Mouse (Mus musculus): ENCODE data around the gene Hdac6. TPM values are rescaled to one million over a fixed set of nuclear protein-coding genes. Genes with fewer than 3 reads are reported as not detected.
A peak's percentile ranks its signal among the peaks of the same experiment; 100 is the strongest.

Gene Hdac6
- polyA plus RNA-seq (2014; fragmentation: Nextera tagmentation; extraction: Ambion mirVana): 38.0 and 43.9 TPM in 2 replicates

GRCm38 (mm10) chrX:7947108-7947899, at the start of gene Hdac6:
Gene Hdac6, minus strand, starts transcription at chrX:7947889.
- no peaks in the 10 kb centered on the region for H3K36me3 ChIP-seq (replicated peaks; ENCODE audit: control insufficient read depth, insufficient read depth, low read depth, low read length)
- WGBS: 23% methylated on average over 36 of the region's 37 CpGs
- no peaks in the 10 kb centered on the region for H3K4me1 ChIP-seq (ENCODE audit: control insufficient read depth, insufficient read depth, low read length)
- peak within 1 kb of the TSS; percentile 42 for H3K4me3 ChIP-seq (ENCODE audit: low read depth, low read length)
- no peaks in the 10 kb centered on the region for H3K27me3 ChIP-seq (ENCODE audit: control insufficient read depth, insufficient read depth, low read length)
- H3K9me3 ChIP-seq (replicated peaks; ENCODE audit: control insufficient read depth, low read length): no peaks in the 10 kb centered on the region
- ATAC-seq (replicated peaks; ENCODE audit: insufficient number of reproducible peaks, low FRiP score, low TSS enrichment, low read depth) (peak; percentile 58), DNase-seq (ENCODE audit: low spot score) (peak; percentile 23)
- H3K4me2 ChIP-seq (ENCODE audit: low read depth, low read length): peak within 1 kb of the TSS; percentile 44
- no peak within 1 kb of the TSS; the same call in 1 of the 2 replicates for H3K27ac ChIP-seq (replicated peaks; ENCODE audit: low read depth, low read length)
- H3K9ac ChIP-seq (replicated peaks; ENCODE audit: low read length): peak within 1 kb of the TSS; percentile 53

DNA sequence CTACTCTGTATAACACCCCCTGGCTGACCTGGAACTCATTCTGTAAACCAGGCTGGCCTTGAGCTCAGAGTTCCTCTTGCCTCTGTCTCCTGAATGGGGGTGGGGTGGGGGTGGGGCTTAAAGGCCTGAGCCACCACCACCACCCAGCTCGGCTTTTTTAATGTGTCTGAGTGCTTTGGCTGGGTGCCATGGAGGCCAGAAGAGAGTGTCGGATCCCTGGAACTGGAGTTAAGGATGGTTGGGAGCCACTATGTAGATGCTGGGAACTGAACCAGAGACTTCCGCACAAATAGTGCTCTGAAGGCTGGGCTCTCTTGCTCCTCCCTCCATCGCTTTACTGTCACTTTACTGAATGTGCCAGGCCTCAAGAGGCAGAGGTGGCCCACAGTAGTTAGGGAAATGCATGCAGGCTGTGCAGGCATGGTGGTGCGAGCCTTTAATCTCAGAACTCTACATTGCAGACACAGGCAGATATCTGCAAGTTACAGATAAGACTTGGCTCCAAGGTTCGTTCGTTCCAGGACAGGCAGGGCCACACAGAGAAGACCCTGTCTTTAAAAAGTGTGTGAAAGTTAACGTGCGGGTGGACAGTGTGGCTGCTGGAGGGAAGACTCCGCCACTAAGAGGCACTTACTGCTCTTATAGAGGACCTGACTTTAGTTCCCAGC, 45.5 kb upstream of the Hdac6 start:
- no peak overlapping the region for H3K4me2 ChIP-seq (ENCODE audit: low read depth, low read length)
- H3K9me3 ChIP-seq (replicated peaks; ENCODE audit: control insufficient read depth, low read length): no peaks in the 10 kb centered on the region
- H3K9ac ChIP-seq (replicated peaks; ENCODE audit: low read length): no peak overlapping the region
- no peaks in the 10 kb centered on the region for H3K27me3 ChIP-seq (ENCODE audit: control insufficient read depth, insufficient read depth, low read length)
- no peaks in the 10 kb centered on the region for H3K36me3 ChIP-seq (replicated peaks; ENCODE audit: control insufficient read depth, insufficient read depth, low read depth, low read length)
- H3K4me3 ChIP-seq (ENCODE audit: low read depth, low read length): no peak overlapping the region
- no peak overlapping the region for H3K27ac ChIP-seq (replicated peaks; ENCODE audit: low read depth, low read length)
- ATAC-seq (replicated peaks; ENCODE audit: insufficient number of reproducible peaks, low FRiP score, low TSS enrichment, low read depth) (no peak), DNase-seq (ENCODE audit: low spot score) (no peak)
- 76% methylated on average over 10 of the region's 10 CpGs for WGBS
- no peaks in the 10 kb centered on the region for H3K4me1 ChIP-seq (ENCODE audit: control insufficient read depth, insufficient read depth, low read length)

DNA sequence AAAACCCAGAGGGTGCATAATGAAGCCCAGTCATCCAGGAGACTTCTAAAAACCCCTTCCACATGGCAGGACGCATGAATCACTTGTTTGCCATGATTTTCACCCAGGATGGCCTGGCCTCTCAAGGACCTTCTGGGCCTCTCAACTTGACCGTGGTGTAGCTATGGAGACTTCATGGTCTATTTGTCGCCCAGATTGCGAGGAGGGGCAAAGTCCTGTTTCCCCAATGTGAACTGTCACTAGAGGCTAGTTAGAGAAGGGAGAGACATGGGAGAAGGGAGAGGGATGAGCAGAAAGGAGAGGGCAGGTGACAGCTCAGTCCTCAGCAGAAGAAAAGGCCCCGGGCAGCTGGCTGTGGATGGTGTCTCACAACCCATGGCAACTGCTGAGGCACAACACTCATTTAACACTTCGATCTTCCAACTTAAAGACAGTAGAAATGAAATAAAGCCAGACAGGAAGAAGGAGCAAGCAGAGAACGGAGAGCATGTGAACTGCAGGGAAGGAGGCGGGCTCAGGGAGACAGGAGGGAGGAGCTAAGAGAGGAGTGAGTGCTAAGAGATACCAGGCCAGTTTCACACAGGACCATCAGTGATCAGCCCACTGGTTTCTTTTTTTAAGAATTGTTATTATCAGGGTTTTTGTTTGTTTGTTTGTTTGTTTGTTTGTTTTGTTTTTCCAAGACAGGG, 44.8 kb upstream of the Hdac6 start:
- H3K27ac ChIP-seq (replicated peaks; ENCODE audit: low read depth, low read length): no peak overlapping the region
- H3K4me2 ChIP-seq (ENCODE audit: low read depth, low read length): no peak overlapping the region
- ATAC-seq (replicated peaks; ENCODE audit: insufficient number of reproducible peaks, low FRiP score, low TSS enrichment, low read depth): no peak
- no peak for DNase-seq (ENCODE audit: low spot score)
- WGBS: 67% methylated on average over 8 of the region's 8 CpGs
- H3K4me3 ChIP-seq (ENCODE audit: low read depth, low read length): no peak overlapping the region
- H3K27me3 ChIP-seq (ENCODE audit: control insufficient read depth, insufficient read depth, low read length): no peaks in the 10 kb centered on the region
- no peaks in the 10 kb centered on the region for H3K4me1 ChIP-seq (ENCODE audit: control insufficient read depth, insufficient read depth, low read length)
- H3K9me3 ChIP-seq (replicated peaks; ENCODE audit: control insufficient read depth, low read length): no peaks in the 10 kb centered on the region
- no peaks in the 10 kb centered on the region for H3K36me3 ChIP-seq (replicated peaks; ENCODE audit: control insufficient read depth, insufficient read depth, low read depth, low read length)
- H3K9ac ChIP-seq (replicated peaks; ENCODE audit: low read length): no peak overlapping the region

- Histone ChIP-seq H3K27ac (replicated peaks; ENCODE audit: low read depth, low read length) (no peak overlapping the region), H3K9me3 (replicated peaks; ENCODE audit: control insufficient read depth, low read length) (no peaks in the 10 kb centered on the region), H3K36me3 (replicated peaks; ENCODE audit: control insufficient read depth, insufficient read depth, low read depth, low read length) (no peaks in the 10 kb centered on the region), H3K27me3 (ENCODE audit: control insufficient read depth, insufficient read depth, low read length) (no peaks in the 10 kb centered on the region), H3K4me3 (ENCODE audit: low read depth, low read length) (no peak overlapping the region), H3K4me1 (ENCODE audit: control insufficient read depth, insufficient read depth, low read length) (no peaks in the 10 kb centered on the region), H3K9ac (replicated peaks; ENCODE audit: low read length) (no peak overlapping the region), H3K4me2 (ENCODE audit: low read depth, low read length) (no peak overlapping the region)
- ATAC-seq (replicated peaks; ENCODE audit: insufficient number of reproducible peaks, low FRiP score, low TSS enrichment, low read depth) (no peak), DNase-seq (ENCODE audit: low spot score) (no peak)
- WGBS: 85% methylated on average over 7 of the region's 7 CpGs
These were observed 33.7 kb upstream of the Hdac6 start for GRCm38 (mm10) chrX:7981368-7981767.

GRCm38 (mm10) chrX:7977892-7978291, 30.2 kb upstream of the Hdac6 start, which contains the start of gene Gata1:
Gene Gata1, minus strand, starts transcription at chrX:7978071.
- ATAC-seq (replicated peaks; ENCODE audit: insufficient number of reproducible peaks, low FRiP score, low TSS enrichment, low read depth): no peak
- no peak for DNase-seq (ENCODE audit: low spot score)
- Histone ChIP-seq H3K27me3 (ENCODE audit: control insufficient read depth, insufficient read depth, low read length) (no peaks in the 10 kb centered on the region), H3K4me2 (ENCODE audit: low read depth, low read length) (no peak within 1 kb of the TSS), H3K4me1 (ENCODE audit: control insufficient read depth, insufficient read depth, low read length) (no peaks in the 10 kb centered on the region), H3K9ac (replicated peaks; ENCODE audit: low read length) (no peak within 1 kb of the TSS), H3K36me3 (replicated peaks; ENCODE audit: control insufficient read depth, insufficient read depth, low read depth, low read length) (no peaks in the 10 kb centered on the region), H3K4me3 (ENCODE audit: low read depth, low read length) (no peak within 1 kb of the TSS), H3K27ac (replicated peaks; ENCODE audit: low read depth, low read length) (no peak within 1 kb of the TSS), H3K9me3 (replicated peaks; ENCODE audit: control insufficient read depth, low read length) (no peaks in the 10 kb centered on the region)
- WGBS: 91% methylated on average over 11 of the region's 11 CpGs

- H3K9me3 ChIP-seq (replicated peaks; ENCODE audit: control insufficient read depth, low read length): no peaks in the 10 kb centered on the region
- H3K4me3 ChIP-seq (ENCODE audit: low read depth, low read length): no peak overlapping the region
- ATAC-seq (replicated peaks; ENCODE audit: insufficient number of reproducible peaks, low FRiP score, low TSS enrichment, low read depth): no peak
- no peak overlapping the region for H3K9ac ChIP-seq (replicated peaks; ENCODE audit: low read length)
- no peak overlapping the region for H3K4me2 ChIP-seq (ENCODE audit: low read depth, low read length)
- no peaks in the 10 kb centered on the region for H3K27me3 ChIP-seq (ENCODE audit: control insufficient read depth, insufficient read depth, low read length)
- no peaks in the 10 kb centered on the region for H3K4me1 ChIP-seq (ENCODE audit: control insufficient read depth, insufficient read depth, low read length)
- DNase-seq (ENCODE audit: low spot score): no peak
- H3K27ac ChIP-seq (replicated peaks; ENCODE audit: low read depth, low read length): no peak overlapping the region
- no peaks in the 10 kb centered on the region for H3K36me3 ChIP-seq (replicated peaks; ENCODE audit: control insufficient read depth, insufficient read depth, low read depth, low read length)
- 66% methylated on average over 4 of the region's 4 CpGs for WGBS
These were observed 23.6 kb upstream of the Hdac6 start for GRCm38 (mm10) chrX:7971292-7971691.

- H3K4me3 ChIP-seq (ENCODE audit: low read depth, low read length): no peak overlapping the region
- ATAC-seq (replicated peaks; ENCODE audit: insufficient number of reproducible peaks, low FRiP score, low TSS enrichment, low read depth): no peak
- H3K9me3 ChIP-seq (replicated peaks; ENCODE audit: control insufficient read depth, low read length): no peaks in the 10 kb centered on the region
- 93% methylated on average over 3 of the region's 3 CpGs for WGBS
- H3K27me3 ChIP-seq (ENCODE audit: control insufficient read depth, insufficient read depth, low read length): no peaks in the 10 kb centered on the region
- no peaks in the 10 kb centered on the region for H3K4me1 ChIP-seq (ENCODE audit: control insufficient read depth, insufficient read depth, low read length)
- DNase-seq (ENCODE audit: low spot score): no peak
- no peaks in the 10 kb centered on the region for H3K36me3 ChIP-seq (replicated peaks; ENCODE audit: control insufficient read depth, insufficient read depth, low read depth, low read length)
- H3K4me2 ChIP-seq (ENCODE audit: low read depth, low read length): no peak overlapping the region
- no peak overlapping the region for H3K27ac ChIP-seq (replicated peaks; ENCODE audit: low read depth, low read length)
- no peak overlapping the region for H3K9ac ChIP-seq (replicated peaks; ENCODE audit: low read length)
These were observed 21.2 kb upstream of the Hdac6 start for GRCm38 (mm10) chrX:7968899-7969298.

GRCm38 (mm10) chrX:7968226-7968625, 20.5 kb upstream of the Hdac6 start:
- no peaks in the 10 kb centered on the region for H3K4me1 ChIP-seq (ENCODE audit: control insufficient read depth, insufficient read depth, low read length)
- DNase-seq (ENCODE audit: low spot score) (no peak), ATAC-seq (replicated peaks; ENCODE audit: insufficient number of reproducible peaks, low FRiP score, low TSS enrichment, low read depth) (no peak)
- H3K4me3 ChIP-seq (ENCODE audit: low read depth, low read length): no peak overlapping the region
- H3K36me3 ChIP-seq (replicated peaks; ENCODE audit: control insufficient read depth, insufficient read depth, low read depth, low read length): no peaks in the 10 kb centered on the region
- no peak overlapping the region for H3K4me2 ChIP-seq (ENCODE audit: low read depth, low read length)
- H3K9ac ChIP-seq (replicated peaks; ENCODE audit: low read length): no peak overlapping the region
- no peaks in the 10 kb centered on the region for H3K27me3 ChIP-seq (ENCODE audit: control insufficient read depth, insufficient read depth, low read length)
- WGBS: 84% methylated on average over 8 of the region's 8 CpGs
- no peak overlapping the region for H3K27ac ChIP-seq (replicated peaks; ENCODE audit: low read depth, low read length)
- H3K9me3 ChIP-seq (replicated peaks; ENCODE audit: control insufficient read depth, low read length): no peaks in the 10 kb centered on the region

All from embryonic facial prominence, embryonic 11.5 days (tissue).